Mouse (Mus musculus) forebrain, embryonic 10.5 days (tissue): ENCODE measurements around the gene Trpm5. TPM values are rescaled to one million over a fixed set of nuclear protein-coding genes. Genes with fewer than 3 reads are reported as not detected.
A peak's percentile ranks its signal among the peaks of the same experiment; 100 is the strongest.

Source experiments
- DNase-seq: peaks from one replicate; pipeline ENCODE4 v3.0.0-alpha.2; 2017; ENCODE audit warnings: low spot score; ENCODE audit errors: extremely low spot score
- H3K27ac ChIP-seq: fragments of 300-500 bp; sonication (generic); 2 replicates; pipeline ENCODE4 v1.5.1; 2016; ENCODE audit warnings: mild to moderate bottlenecking
- H3K27me3 ChIP-seq: fragments of 300-500 bp; sonication (generic); 2 replicates; pipeline ENCODE4 v1.6.1; 2016; ENCODE audit warnings: mild to moderate bottlenecking; ENCODE audit not compliant: poor library complexity, severe bottlenecking
- H3K36me3 ChIP-seq: fragments of 300-500 bp; sonication (generic); replicated peaks from 2 replicates; pipeline ENCODE4 v1.6.1; 2016; ENCODE audit warnings: mild to moderate bottlenecking, moderate library complexity
- H3K4me1 ChIP-seq: fragments of 300-500 bp; sonication (generic); 2 replicates; pipeline ENCODE4 v1.6.1; 2016
- H3K4me3 ChIP-seq: fragments of 300-500 bp; sonication (generic); 2 replicates; pipeline ENCODE4 v1.5.1; 2016; ENCODE audit warnings: mild to moderate bottlenecking, moderate library complexity
- H3K9me3 ChIP-seq: fragments of 300-500 bp; sonication (generic); 2 replicates; pipeline ENCODE4 v1.6.1; 2016; ENCODE audit warnings: mild to moderate bottlenecking, moderate library complexity
- WGBS: fragments of 180-500 bp; shearing (Covaris S2); methylation state at CpG from one replicate; pipeline ENCODE4 v1.1.7; 2016; 5-methylcytosine and 5-hydroxymethylcytosine counted together
- polyA plus RNA-seq: library from polyadenylated mRNA; unstranded; fragments of >200 nt; fragmentation: Nextera tagmentation; extraction: Ambion mirVana; gene quantifications from 2 replicates; pipeline ENCODE4 v1.2.1, GENCODE M21; 2016

Gene Trpm5
- polyA plus RNA-seq, 1 experiment from 2014 or later, result 0.90 TPM

DNA sequence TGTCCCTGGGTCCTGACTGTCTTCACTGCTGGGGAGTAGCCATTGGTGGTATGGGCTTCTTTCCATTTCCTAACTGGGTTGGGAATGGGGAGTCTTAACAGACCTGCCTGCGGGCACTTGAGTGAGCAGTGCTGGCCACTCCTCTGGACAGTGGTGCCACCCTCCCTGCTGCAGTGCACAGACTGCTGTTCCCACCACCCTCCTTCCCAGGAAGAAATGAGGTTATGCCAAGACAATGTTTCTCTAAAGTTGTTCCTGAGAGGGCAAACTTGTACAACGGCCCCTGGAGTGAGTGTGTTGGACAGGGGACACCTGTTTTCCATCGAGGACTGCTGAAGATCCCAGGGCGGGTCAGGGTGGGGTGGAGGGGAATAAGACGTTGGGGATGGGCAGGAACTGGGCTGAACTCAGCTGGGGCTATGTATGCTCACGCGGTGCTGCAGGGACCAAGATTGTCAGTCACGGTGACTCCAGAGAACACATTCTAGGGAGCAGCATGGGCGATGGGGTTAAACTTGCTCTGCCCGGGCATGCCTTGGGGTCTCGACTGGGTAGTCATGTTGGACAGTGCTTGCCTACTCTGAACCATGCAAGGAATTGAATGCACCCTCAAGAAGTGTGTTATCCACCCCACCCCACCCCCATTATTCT, 40.4 kb downstream of the Trpm5 start:
- 76% methylated on average over 11 of the region's 11 CpGs for WGBS
- no peaks in the 10 kb centered on the region for H3K27me3 ChIP-seq
- peaks cover 43% of the 10 kb centered on the region for H3K36me3 ChIP-seq
- peaks cover 57% of the 10 kb centered on the region for H3K4me1 ChIP-seq
- no peaks in the 10 kb centered on the region for H3K9me3 ChIP-seq
- peak overlapping the region; percentile 92 for H3K4me3 ChIP-seq
- peak overlapping the region; percentile 95 for H3K27ac ChIP-seq
- no peak for DNase-seq

DNA sequence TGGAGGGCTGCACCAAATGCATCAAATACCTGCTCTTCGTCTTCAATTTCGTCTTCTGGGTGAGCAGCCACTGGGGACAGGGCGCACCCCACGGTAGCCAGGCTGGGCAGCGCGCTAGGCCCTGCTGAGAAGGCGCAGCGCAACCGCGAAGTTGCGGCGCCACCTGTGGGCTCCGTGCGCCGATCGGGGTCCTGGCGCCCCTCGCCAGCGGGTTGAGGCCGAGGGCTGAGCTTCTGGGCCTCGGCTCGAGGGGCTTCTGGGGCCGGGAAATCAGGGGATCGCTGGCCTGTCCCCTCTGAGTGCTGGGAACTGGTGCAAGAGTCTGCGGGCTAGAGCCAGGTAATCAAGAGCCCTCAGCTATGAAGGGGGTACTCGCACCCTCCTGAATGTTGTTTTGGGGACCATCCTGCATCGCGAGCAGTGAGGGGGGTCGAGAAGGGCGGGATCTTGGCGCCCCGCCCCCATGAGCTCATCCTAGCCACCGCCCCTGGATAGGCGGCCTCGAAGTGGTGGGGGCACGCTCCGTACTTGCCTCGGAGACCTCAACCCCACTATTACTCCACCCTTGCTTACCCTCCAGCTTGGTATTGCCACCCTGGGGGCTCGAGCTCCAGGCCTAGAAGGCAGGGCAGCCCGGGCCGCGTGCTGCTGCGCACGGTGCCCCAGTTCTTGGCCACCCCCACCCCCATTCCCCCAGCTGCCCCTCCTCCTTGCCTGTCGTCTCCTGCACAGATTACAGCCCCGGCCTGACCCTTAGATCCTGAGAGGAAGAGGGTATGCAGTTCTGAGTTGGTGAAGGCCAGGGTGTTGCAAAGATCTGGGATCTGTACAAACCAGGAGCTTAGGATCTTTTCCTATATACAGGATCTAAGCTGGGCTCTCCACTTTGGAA, 41.2 kb downstream of the Trpm5 start:
- peaks cover 34% of the 10 kb centered on the region for H3K36me3 ChIP-seq
- WGBS, result under 1% methylated on average over 46 of the region's 46 CpGs
- H3K27ac ChIP-seq, result peak overlapping the region; percentile 95
- H3K4me3 ChIP-seq, result peak overlapping the region; percentile 92
- no peaks in the 10 kb centered on the region for H3K9me3 ChIP-seq
- peak; percentile 68 for DNase-seq
- peaks cover 51% of the 10 kb centered on the region for H3K4me1 ChIP-seq
- H3K27me3 ChIP-seq, result no peaks in the 10 kb centered on the region

GRCm38 (mm10) chr7:143052626-143053007, 41.8 kb downstream of the Trpm5 start, which contains the start of gene Cd81:
Gene Cd81 (plus strand): TSS chr7:143052739.
- Histone ChIP-seq H3K27ac (peak within 1 kb of the TSS; percentile 95), H3K27me3 (no peaks in the 10 kb centered on the region), H3K4me1 (peaks cover 51% of the 10 kb centered on the region), H3K9me3 (no peaks in the 10 kb centered on the region), H3K4me3 (peak within 1 kb of the TSS; percentile 92), H3K36me3 (peaks cover 28% of the 10 kb centered on the region)
- peak; percentile 83 for DNase-seq
- WGBS, result under 1% methylated on average over 37 of the region's 37 CpGs

DNA sequence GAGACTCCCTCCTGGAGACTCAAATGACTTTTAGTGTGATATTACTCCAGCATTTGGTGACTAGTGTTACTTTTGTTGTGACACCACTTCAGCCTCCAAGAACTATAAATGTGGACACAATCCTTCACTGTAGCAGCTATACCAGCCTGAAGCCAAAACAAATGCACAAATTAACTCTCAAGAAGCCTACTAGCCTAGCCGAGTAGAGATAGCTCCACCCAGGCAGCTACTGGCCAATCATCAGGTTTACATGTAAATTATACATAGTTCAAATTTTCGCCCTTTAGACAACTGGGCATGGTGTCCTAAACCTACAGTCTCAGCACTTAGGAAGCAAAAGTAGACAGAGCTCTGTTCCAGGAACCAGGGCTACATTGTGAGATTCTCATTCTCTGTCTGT, 43.1 kb downstream of the Trpm5 start:
- Histone ChIP-seq H3K9me3 (no peaks in the 10 kb centered on the region), H3K4me3 (no peak overlapping the region), H3K27ac (no peak overlapping the region), H3K4me1 (peaks cover 40% of the 10 kb centered on the region), H3K36me3 (peaks cover 16% of the 10 kb centered on the region), H3K27me3 (no peaks in the 10 kb centered on the region)
- WGBS, result 71% methylated on average over 2 of the region's 2 CpGs
- no peak for DNase-seq

- Histone ChIP-seq H3K27ac (no peak overlapping the region), H3K36me3 (peaks cover 5% of the 10 kb centered on the region), H3K4me1 (peaks cover 28% of the 10 kb centered on the region), H3K9me3 (no peaks in the 10 kb centered on the region), H3K27me3 (no peaks in the 10 kb centered on the region), H3K4me3 (no peak overlapping the region)
- no peak for DNase-seq
- 97% methylated on average over 3 of the region's 3 CpGs for WGBS
Measured at GRCm38 (mm10) chr7:143049841-143050816, 44.3 kb downstream of the Trpm5 start.

GRCm38 (mm10) chr7:143049331-143049730, 45.1 kb downstream of the Trpm5 start:
- no peaks in the 10 kb centered on the region for H3K36me3 ChIP-seq
- H3K4me1 ChIP-seq, result peaks cover 20% of the 10 kb centered on the region
- no peak overlapping the region for H3K27ac ChIP-seq
- H3K27me3 ChIP-seq, result no peaks in the 10 kb centered on the region
- H3K4me3 ChIP-seq, result no peak overlapping the region
- WGBS, result 74% methylated on average over 3 of the region's 3 CpGs
- DNase-seq, result no peak
- H3K9me3 ChIP-seq, result no peaks in the 10 kb centered on the region

DNA sequence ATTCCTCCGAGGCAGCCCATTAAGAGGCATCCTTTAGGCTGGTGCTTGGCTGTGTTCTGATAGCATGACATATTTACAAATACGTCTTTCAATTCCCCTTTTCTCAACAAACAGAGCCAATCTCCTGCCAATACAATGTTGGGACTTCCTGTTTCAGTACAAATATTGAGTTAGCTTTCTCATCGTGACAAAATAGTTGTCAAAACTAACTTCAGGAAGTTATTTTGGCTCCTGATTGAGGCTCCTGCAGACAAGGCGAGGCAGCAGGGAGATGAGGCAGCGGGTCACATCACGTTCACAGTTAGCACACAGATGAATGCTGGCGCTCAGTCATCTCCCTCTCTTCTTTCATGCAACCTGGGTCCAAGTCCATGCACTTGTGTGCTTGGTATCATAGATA, 48.1 kb downstream of the Trpm5 start:
- Histone ChIP-seq H3K4me3 (no peak overlapping the region), H3K9me3 (no peaks in the 10 kb centered on the region), H3K36me3 (no peaks in the 10 kb centered on the region), H3K27ac (no peak overlapping the region), H3K27me3 (no peaks in the 10 kb centered on the region), H3K4me1 (peaks cover 11% of the 10 kb centered on the region; the same call in 1 of the 2 replicates)
- WGBS, result 84% methylated on average over 7 of the region's 7 CpGs
- no peak for DNase-seq

DNA sequence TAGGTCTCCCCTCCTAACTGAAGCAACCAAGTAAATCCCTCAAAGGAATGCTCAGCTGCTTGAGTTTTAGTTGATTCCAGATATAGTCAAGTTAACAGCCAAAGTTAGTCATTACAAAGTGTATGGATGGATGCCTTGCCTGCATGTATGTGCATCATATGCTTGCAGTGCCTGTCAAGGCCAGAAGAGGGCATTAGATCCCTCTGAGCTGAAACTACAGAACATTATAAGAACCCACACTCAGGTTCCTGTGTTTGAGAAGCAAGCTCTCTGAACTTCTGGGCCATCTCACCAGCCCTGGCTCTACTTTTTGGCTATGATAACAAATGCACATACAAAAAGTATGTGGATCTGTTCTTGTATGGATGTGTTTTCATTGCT, 49.6 kb downstream of the Trpm5 start:
- Histone ChIP-seq H3K27ac (no peak overlapping the region), H3K4me3 (no peak overlapping the region), H3K27me3 (no peaks in the 10 kb centered on the region), H3K9me3 (no peaks in the 10 kb centered on the region), H3K36me3 (no peaks in the 10 kb centered on the region), H3K4me1 (peaks cover 11% of the 10 kb centered on the region; the same call in 1 of the 2 replicates)
- no peak for DNase-seq

- H3K4me1 ChIP-seq, result peaks cover 11% of the 10 kb centered on the region; the same call in 1 of the 2 replicates
- H3K27ac ChIP-seq, result no peak overlapping the region
- WGBS, result 93% methylated on average over 2 of the region's 2 CpGs
- no peak overlapping the region for H3K4me3 ChIP-seq
- no peaks in the 10 kb centered on the region for H3K9me3 ChIP-seq
- H3K36me3 ChIP-seq, result no peaks in the 10 kb centered on the region
- H3K27me3 ChIP-seq, result no peaks in the 10 kb centered on the region
- no peak for DNase-seq
Measured at GRCm38 (mm10) chr7:143044049-143044825, 50.2 kb downstream of the Trpm5 start.

DNA sequence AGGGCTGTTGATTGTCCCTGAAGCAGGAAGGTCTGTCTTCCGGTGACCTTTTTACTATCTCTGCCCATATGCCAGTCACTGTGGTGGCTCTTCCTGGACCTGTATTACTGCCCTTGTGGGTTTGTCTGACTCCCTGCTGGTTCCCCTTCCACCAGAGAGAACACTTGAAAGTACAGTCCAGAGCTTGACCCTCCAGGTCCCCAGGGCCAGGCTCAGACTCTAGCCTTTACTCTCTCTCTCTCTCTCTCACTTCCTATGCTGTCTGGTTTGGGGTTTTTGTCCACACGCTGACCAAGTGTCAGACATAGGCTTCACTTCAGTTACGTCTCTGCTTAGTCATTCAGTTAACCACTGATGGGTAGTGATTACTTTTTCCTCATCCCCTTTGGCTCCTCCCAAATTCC, 51.5 kb downstream of the Trpm5 start:
- no peaks in the 10 kb centered on the region for H3K27me3 ChIP-seq
- no peak overlapping the region for H3K4me3 ChIP-seq
- no peaks in the 10 kb centered on the region for H3K9me3 ChIP-seq
- peaks cover 11% of the 10 kb centered on the region; the same call in 1 of the 2 replicates for H3K4me1 ChIP-seq
- no peaks in the 10 kb centered on the region for H3K36me3 ChIP-seq
- WGBS, result 87% methylated on average over 3 of the region's 3 CpGs
- DNase-seq, result no peak
- 0 out of 2 replicates have a peak overlapping the region, but pooled peaks have one; percentile 30 for H3K27ac ChIP-seq

- no peak overlapping the region for H3K4me3 ChIP-seq
- no peaks in the 10 kb centered on the region for H3K36me3 ChIP-seq
- 86% methylated on average over 3 of the region's 3 CpGs for WGBS
- H3K27me3 ChIP-seq, result no peaks in the 10 kb centered on the region
- H3K4me1 ChIP-seq, result peaks cover 11% of the 10 kb centered on the region; the same call in 1 of the 2 replicates
- no peaks in the 10 kb centered on the region for H3K9me3 ChIP-seq
- peak overlapping the region; percentile 48; the same call in 1 of the 2 replicates for H3K27ac ChIP-seq
- DNase-seq, result no peak
Measured at GRCm38 (mm10) chr7:143042089-143042488, 52.4 kb downstream of the Trpm5 start.
